Mouse (Mus musculus): ENCODE data around the gene Hpse2. TPM values are rescaled to one million over a fixed set of nuclear protein-coding genes. Genes with fewer than 3 reads are reported as not detected.
"Not testable (repeated sequence)": the region's sequence is repeated elsewhere in the genome, so short reads cannot be mapped to it uniquely, and the experiment has no call there.

Gene Hpse2
- polyA plus RNA-seq, 1 experiment = not detected

- Histone ChIP-seq H3K27me3 (ENCODE audit: control insufficient read depth, insufficient read depth, insufficient read length) (no peaks in the 10 kb centered on the region), H3K79me2 (ENCODE audit: control insufficient read depth, insufficient read depth) (no peaks in the 10 kb centered on the region), H3ac (ENCODE audit: control insufficient read depth, insufficient read length) (no peak overlapping the region), H3K36me3 (ENCODE audit: control insufficient read depth, insufficient read depth) (no peaks in the 10 kb centered on the region), H3K4me2 (ENCODE audit: low read depth) (no peak overlapping the region), H3K4me3 (no peak overlapping the region)
- TF ChIP-seq MYOD1 (IDR thresholded peaks at IDR 0.05; ENCODE audit: control insufficient read depth in 1 of 3, insufficient read length in 2 of 3, low read depth in 2 of 3) (no peak), MAX (IDR thresholded peaks at IDR 0.05; ENCODE audit: low read depth) (no peak), TCF3 (IDR thresholded peaks at IDR 0.05; ENCODE audit: insufficient read length, low read depth) (no peak), POLR2A (IDR thresholded peaks at IDR 0.05; ENCODE audit: insufficient read length, low read depth) (no peak), CEBPB (IDR thresholded peaks at IDR 0.05; ENCODE audit: insufficient read depth, poor library complexity, severe bottlenecking) (no peak), E2F4 (IDR thresholded peaks at IDR 0.05; ENCODE audit: insufficient read depth) (no peak), REST (IDR thresholded peaks at IDR 0.05; ENCODE audit: insufficient read depth, insufficient read length) (no peak)
Observed at GRCm38 (mm10) chr19:43358830-43359229, 29.3 kb downstream of the Hpse2 start.

GRCm38 (mm10) chr19:43311125-43311524 is 77.0 kb downstream of the Hpse2 start:
- Histone ChIP-seq H3ac (ENCODE audit: control insufficient read depth, insufficient read length) (no peak overlapping the region), H3K4me3 (no peak overlapping the region), H3K79me2 (ENCODE audit: control insufficient read depth, insufficient read depth) (no peaks in the 10 kb centered on the region), H3K4me2 (ENCODE audit: low read depth) (no peak overlapping the region), H3K27me3 (ENCODE audit: control insufficient read depth, insufficient read depth, insufficient read length) (no peaks in the 10 kb centered on the region), H3K36me3 (ENCODE audit: control insufficient read depth, insufficient read depth) (no peaks in the 10 kb centered on the region)
- TF ChIP-seq MYOG (IDR thresholded peaks at IDR 0.05; ENCODE audit: control insufficient read depth in 1 of 3, insufficient read depth in 1 of 3, insufficient read length in 2 of 3, low read depth in 2 of 3) (no peak), REST (IDR thresholded peaks at IDR 0.05; ENCODE audit: insufficient read depth, insufficient read length) (no peak), E2F4 (IDR thresholded peaks at IDR 0.05; ENCODE audit: insufficient read depth) (no peak), POLR2AphosphoS2 (IDR thresholded peaks at IDR 0.05; ENCODE audit: insufficient read length, low read depth) (no peak), SRF (IDR thresholded peaks at IDR 0.05; ENCODE audit: control insufficient read depth, insufficient read length, low read depth) (no peak), MYOD1 (IDR thresholded peaks at IDR 0.05; ENCODE audit: control insufficient read depth in 1 of 3, insufficient read length in 2 of 3, low read depth in 2 of 3) (no peak), TCF3 (IDR thresholded peaks at IDR 0.05; ENCODE audit: insufficient read length, low read depth) (no peak), TCF12 (IDR thresholded peaks at IDR 0.05; ENCODE audit: insufficient read depth, poor library complexity, severe bottlenecking) (no peak), USF1 (IDR thresholded peaks at IDR 0.05; ENCODE audit: low read depth) (no peak), POLR2A (IDR thresholded peaks at IDR 0.05; ENCODE audit: insufficient read length, low read depth) (no peak), MAX (IDR thresholded peaks at IDR 0.05; ENCODE audit: low read depth) (no peak), CEBPB (IDR thresholded peaks at IDR 0.05; ENCODE audit: insufficient read depth, poor library complexity, severe bottlenecking) (no peak)

DNA sequence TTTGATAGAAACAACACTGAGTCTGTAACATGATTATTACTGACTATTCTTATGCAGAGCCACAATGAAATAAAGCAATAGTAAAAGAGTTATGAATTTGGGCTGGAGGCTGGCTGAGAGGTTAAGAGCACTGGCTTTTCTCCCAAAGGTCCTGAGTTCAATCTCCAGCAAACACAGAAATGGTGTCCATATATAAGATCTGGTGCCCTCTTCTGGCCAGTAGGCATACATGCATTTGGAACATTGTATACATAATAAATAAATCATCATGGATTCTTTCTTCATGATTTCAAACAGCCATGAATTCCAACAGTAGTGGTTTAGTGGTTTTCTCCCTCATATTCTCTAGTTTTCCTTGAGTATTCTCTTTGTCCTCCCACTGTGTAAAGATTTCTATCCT is 81.4 kb downstream of the Hpse2 start:
- Histone ChIP-seq H3K4me2 (ENCODE audit: low read depth) (no peak overlapping the region), H3K79me2 (ENCODE audit: control insufficient read depth, insufficient read depth) (no peaks in the 10 kb centered on the region), H3K27me3 (ENCODE audit: control insufficient read depth, insufficient read depth, insufficient read length) (no peaks in the 10 kb centered on the region), H3K36me3 (ENCODE audit: control insufficient read depth, insufficient read depth) (no peaks in the 10 kb centered on the region), H3K4me3 (no peak overlapping the region), H3ac (ENCODE audit: control insufficient read depth, insufficient read length) (no peak overlapping the region)
- TF ChIP-seq MAX (IDR thresholded peaks at IDR 0.05; ENCODE audit: low read depth) (no peak), TCF3 (IDR thresholded peaks at IDR 0.05; ENCODE audit: insufficient read length, low read depth) (no peak), E2F4 (IDR thresholded peaks at IDR 0.05; ENCODE audit: insufficient read depth) (no peak), CEBPB (IDR thresholded peaks at IDR 0.05; ENCODE audit: insufficient read depth, poor library complexity, severe bottlenecking) (no peak), USF1 (IDR thresholded peaks at IDR 0.05; ENCODE audit: low read depth) (no peak), SRF (IDR thresholded peaks at IDR 0.05; ENCODE audit: control insufficient read depth, insufficient read length, low read depth) (no peak), MYOG (IDR thresholded peaks at IDR 0.05; ENCODE audit: control insufficient read depth in 1 of 3, insufficient read depth in 1 of 3, insufficient read length in 2 of 3, low read depth in 2 of 3) (no peak), POLR2A (IDR thresholded peaks at IDR 0.05; ENCODE audit: insufficient read length, low read depth) (no peak), REST (IDR thresholded peaks at IDR 0.05; ENCODE audit: insufficient read depth, insufficient read length) (no peak), POLR2AphosphoS2 (IDR thresholded peaks at IDR 0.05; ENCODE audit: insufficient read length, low read depth) (no peak), MYOD1 (IDR thresholded peaks at IDR 0.05; ENCODE audit: control insufficient read depth in 1 of 3, insufficient read length in 2 of 3, low read depth in 2 of 3) (no peak), TCF12 (IDR thresholded peaks at IDR 0.05; ENCODE audit: insufficient read depth, poor library complexity, severe bottlenecking) (no peak)

DNA sequence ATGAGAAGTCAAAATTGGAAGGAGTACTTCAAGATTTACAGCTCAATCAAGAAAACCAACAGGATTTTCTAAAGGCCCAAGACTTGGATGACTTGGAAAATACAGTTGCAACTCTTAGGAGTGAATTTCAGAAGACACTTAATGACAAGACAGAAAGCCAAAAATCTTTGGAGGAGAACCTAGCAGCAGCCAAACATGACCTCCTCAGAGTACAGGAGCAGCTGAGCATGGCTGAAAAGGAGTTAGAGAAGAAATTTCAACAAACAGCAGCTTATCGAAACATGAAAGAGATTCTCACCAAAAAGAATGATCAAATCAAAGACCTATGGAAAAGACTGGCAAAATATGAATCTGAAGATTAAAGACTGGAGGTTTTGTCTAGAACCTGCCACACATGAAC is 106.8 kb downstream of the Hpse2 start:
- H3K36me3 ChIP-seq (ENCODE audit: control insufficient read depth, insufficient read depth); H3K4me2 ChIP-seq (ENCODE audit: low read depth); H3K27me3 ChIP-seq (ENCODE audit: control insufficient read depth, insufficient read depth, insufficient read length); H3ac ChIP-seq (ENCODE audit: control insufficient read depth, insufficient read length); H3K79me2 ChIP-seq (ENCODE audit: control insufficient read depth, insufficient read depth); H3K4me3 ChIP-seq: not testable (repeated sequence)

DNA sequence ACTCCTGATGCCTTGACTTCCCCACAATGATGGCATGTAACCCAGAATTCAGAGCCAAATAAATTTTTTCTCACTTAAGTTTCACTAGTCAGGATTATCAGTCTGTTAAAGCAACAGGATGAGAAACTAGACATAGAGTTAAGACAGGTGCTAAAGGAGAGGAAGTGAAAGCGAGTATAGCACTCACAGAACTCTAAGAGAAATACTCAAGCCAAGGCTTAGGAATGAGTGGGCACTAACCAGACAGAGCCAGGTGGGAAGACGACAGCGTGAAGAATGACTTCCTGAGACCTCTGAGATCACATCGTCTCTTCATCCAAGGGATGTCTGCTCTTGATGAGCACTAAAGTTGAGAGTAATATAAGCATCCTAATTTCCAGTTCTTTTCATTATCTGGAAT is 144.2 kb downstream of the Hpse2 start:
- Histone ChIP-seq H3ac (ENCODE audit: control insufficient read depth, insufficient read length) (no peak overlapping the region), H3K4me2 (ENCODE audit: low read depth) (no peak overlapping the region), H3K4me3 (no peak overlapping the region), H3K27me3 (ENCODE audit: control insufficient read depth, insufficient read depth, insufficient read length) (no peaks in the 10 kb centered on the region), H3K79me2 (ENCODE audit: control insufficient read depth, insufficient read depth) (no peaks in the 10 kb centered on the region), H3K36me3 (ENCODE audit: control insufficient read depth, insufficient read depth) (no peaks in the 10 kb centered on the region)
- TF ChIP-seq REST (IDR thresholded peaks at IDR 0.05; ENCODE audit: insufficient read depth, insufficient read length) (no peak), E2F4 (IDR thresholded peaks at IDR 0.05; ENCODE audit: insufficient read depth) (no peak), POLR2A (IDR thresholded peaks at IDR 0.05; ENCODE audit: insufficient read length, low read depth) (no peak), MYOD1 (IDR thresholded peaks at IDR 0.05; ENCODE audit: control insufficient read depth in 1 of 3, insufficient read length in 2 of 3, low read depth in 2 of 3) (no peak), USF1 (IDR thresholded peaks at IDR 0.05; ENCODE audit: low read depth) (no peak), TCF12 (IDR thresholded peaks at IDR 0.05; ENCODE audit: insufficient read depth, poor library complexity, severe bottlenecking) (no peak), SRF (IDR thresholded peaks at IDR 0.05; ENCODE audit: control insufficient read depth, insufficient read length, low read depth) (no peak)
